Mouse (Mus musculus) forebrain, embryonic 11.5 days (tissue): Measurements from ENCODE around the gene Gnl1. TPM values are rescaled to one million over a fixed set of nuclear protein-coding genes. Genes with fewer than 3 reads are reported as not detected.
A peak's percentile ranks its signal among the peaks of the same experiment; 100 is the strongest.

Experiments used
- ATAC-seq: fragments of 200-750 bp; cut with Nextera tagmentation; replicated peaks from 2 replicates; pipeline ENCODE4 v1.8.0; 2017; ENCODE audit warnings: moderate TSS enrichment; ENCODE audit not compliant: low FRiP score
- DNase-seq: peaks from one replicate; pipeline ENCODE4 v3.0.0-alpha.2; 2017; ENCODE audit warnings: low spot score
- H3K27ac ChIP-seq: fragments of 300-500 bp; sonication (generic); 2 replicates; pipeline ENCODE4 v1.5.1; 2014; ENCODE audit warnings: low read depth, low read length
- H3K27me3 ChIP-seq: fragments of 300-500 bp; sonication (generic); 2 replicates; pipeline ENCODE4 v1.6.1; 2014; ENCODE audit warnings: mild to moderate bottlenecking, low read length, mixed read lengths; ENCODE audit not compliant: control insufficient read depth, insufficient read depth
- H3K36me3 ChIP-seq: fragments of 300-500 bp; sonication (generic); 2 replicates; pipeline ENCODE4 v1.6.1; 2014; ENCODE audit warnings: mild to moderate bottlenecking, low read length, moderate library complexity, mixed read lengths; ENCODE audit not compliant: control insufficient read depth, insufficient read depth
- H3K4me1 ChIP-seq: fragments of 300-500 bp; sonication (generic); replicated peaks from 2 replicates; pipeline ENCODE4 v1.6.1; 2014; ENCODE audit warnings: low read length, mixed read lengths; ENCODE audit not compliant: control insufficient read depth, insufficient read depth
- H3K4me2 ChIP-seq: fragments of 300-500 bp; sonication (generic); 2 replicates; pipeline ENCODE4 v1.6.1; 2014; ENCODE audit warnings: low read depth, mild to moderate bottlenecking, low read length, moderate library complexity, mixed read lengths; ENCODE audit not compliant: severe bottlenecking
- H3K4me3 ChIP-seq: fragments of 300-500 bp; sonication (generic); 2 replicates; pipeline ENCODE4 v1.5.1; 2014; ENCODE audit warnings: low read depth, low read length
- H3K9ac ChIP-seq: fragments of 300-500 bp; sonication (generic); 2 replicates; pipeline ENCODE4 v1.6.1; 2014; ENCODE audit warnings: low read length
- H3K9me3 ChIP-seq: fragments of 300-500 bp; sonication (generic); 2 replicates; pipeline ENCODE4 v1.6.1; 2016; ENCODE audit warnings: low read length, mixed read lengths; ENCODE audit not compliant: control insufficient read depth
- WGBS: fragments of 180-500 bp; shearing (Covaris S2); extraction: QIAGEN DNeasy Blood & Tissue Kit; methylation state at CpG from one replicate; pipeline ENCODE4 v1.1.7; 2014; 5-methylcytosine and 5-hydroxymethylcytosine counted together
- polyA plus RNA-seq: library from polyadenylated mRNA; unstranded; fragments of >200 nt; fragmentation: Nextera tagmentation; extraction: Ambion mirVana; gene quantifications from 2 replicates; pipeline ENCODE4 v1.2.1, GENCODE M21; 2014

Gnl1 gene
- polyA plus RNA-seq, 1 experiment from 2014 or later: 46.0 TPM

GRCm38 (mm10) chr17:35980363-35980754, 708 bp downstream of the Gnl1 start:
- no peak for DNase-seq

GRCm38 (mm10) chr17:35981776-35982175, 2.1 kb downstream of the Gnl1 start:
- Histone ChIP-seq H3K27me3 (no peaks in the 10 kb centered on the region), H3K27ac (no peak overlapping the region), H3K9me3 (no peaks in the 10 kb centered on the region), H3K36me3 (no peaks in the 10 kb centered on the region; the same call in 1 of the 2 replicates), H3K4me3 (no peak overlapping the region), H3K4me2 (no peak overlapping the region), H3K4me1 (peaks cover 8% of the 10 kb centered on the region; the same call in 1 of the 2 replicates), H3K9ac (no peak overlapping the region)
- WGBS: 91% methylated on average over 9 of the region's 9 CpGs
- DNase-seq: no peak
- no peak for ATAC-seq

More at GRCm38 (mm10) chr17:35980363-35980754, 708 bp downstream of the Gnl1 start:
- Histone ChIP-seq H3K27ac (peak overlapping the region; percentile 89), H3K4me3 (peak overlapping the region; percentile 93), H3K9ac (peak overlapping the region; percentile 72), H3K36me3 (no peaks in the 10 kb centered on the region; the same call in 1 of the 2 replicates), H3K4me2 (peak overlapping the region; percentile 78), H3K4me1 (peaks cover 8% of the 10 kb centered on the region; the same call in 1 of the 2 replicates), H3K27me3 (no peaks in the 10 kb centered on the region), H3K9me3 (no peaks in the 10 kb centered on the region)
- ATAC-seq: peak; percentile 45
- WGBS: under 1% methylated on average over 26 of the region's 29 CpGs

- Histone ChIP-seq H3K4me1 (0 out of 2 replicates have a peak, but pooled peaks cover 2% of the 10 kb centered on the region), H3K9ac (no peak overlapping the region), H3K4me3 (no peak overlapping the region), H3K4me2 (no peak overlapping the region), H3K9me3 (no peaks in the 10 kb centered on the region), H3K36me3 (no peaks in the 10 kb centered on the region; the same call in 1 of the 2 replicates), H3K27ac (no peak overlapping the region), H3K27me3 (no peaks in the 10 kb centered on the region)
- DNase-seq: no peak
- 58% methylated on average over 10 of the region's 10 CpGs for WGBS
- no peak for ATAC-seq
These were observed 12.1 kb downstream of the Gnl1 start for GRCm38 (mm10) chr17:35991781-35992180.

- Histone ChIP-seq H3K9me3 (no peaks in the 10 kb centered on the region), H3K9ac (no peak overlapping the region), H3K36me3 (no peaks in the 10 kb centered on the region; the same call in 1 of the 2 replicates), H3K4me1 (0 out of 2 replicates have a peak, but pooled peaks cover 3% of the 10 kb centered on the region), H3K27me3 (no peaks in the 10 kb centered on the region), H3K4me3 (no peak overlapping the region), H3K4me2 (peak overlapping the region; percentile 39; the same call in 1 of the 2 replicates), H3K27ac (no peak overlapping the region)
- WGBS: 9% methylated on average over 17 of the region's 17 CpGs
- ATAC-seq (peak; percentile 75), DNase-seq (peak; percentile 92)
These were observed 14.0 kb downstream of the Gnl1 start for GRCm38 (mm10) chr17:35993675-35994074.

GRCm38 (mm10) chr17:35994175-35994878, 14.7 kb downstream of the Gnl1 start:
- ATAC-seq: peak; percentile 72
- no peak overlapping the region for H3K27ac ChIP-seq

GRCm38 (mm10) chr17:35994879-35995240, 15.2 kb downstream of the Gnl1 start:
- Histone ChIP-seq H3K27me3 (no peaks in the 10 kb centered on the region), H3K36me3 (no peaks in the 10 kb centered on the region), H3K9ac (peak overlapping the region; percentile 54), H3K27ac (no peak overlapping the region), H3K4me2 (peak overlapping the region; percentile 47), H3K9me3 (no peaks in the 10 kb centered on the region), H3K4me3 (peak overlapping the region; percentile 45), H3K4me1 (0 out of 2 replicates have a peak, but pooled peaks cover 3% of the 10 kb centered on the region)
- under 1% methylated on average over 14 of the region's 14 CpGs for WGBS
- DNase-seq (no peak), ATAC-seq (no peak)

More at GRCm38 (mm10) chr17:35994175-35994878, 14.7 kb downstream of the Gnl1 start:
- Histone ChIP-seq H3K27me3 (no peaks in the 10 kb centered on the region), H3K9me3 (no peaks in the 10 kb centered on the region), H3K4me3 (peak overlapping the region; percentile 45), H3K4me2 (peak overlapping the region; percentile 47), H3K4me1 (0 out of 2 replicates have a peak, but pooled peaks cover 3% of the 10 kb centered on the region), H3K36me3 (no peaks in the 10 kb centered on the region), H3K9ac (peak overlapping the region; percentile 54)
- 3% methylated on average over 31 of the region's 31 CpGs for WGBS
- DNase-seq: peak; percentile 85

- Histone ChIP-seq H3K27me3 (no peaks in the 10 kb centered on the region), H3K36me3 (no peaks in the 10 kb centered on the region), H3K4me1 (0 out of 2 replicates have a peak, but pooled peaks cover 3% of the 10 kb centered on the region), H3K27ac (no peak overlapping the region), H3K9me3 (no peaks in the 10 kb centered on the region), H3K9ac (no peak overlapping the region), H3K4me2 (no peak overlapping the region), H3K4me3 (no peak overlapping the region)
- ATAC-seq (peak; percentile 74), DNase-seq (peak; percentile 94)
- 5% methylated on average over 11 of the region's 11 CpGs for WGBS
These were observed 17.3 kb downstream of the Gnl1 start for GRCm38 (mm10) chr17:35996949-35997348.

GRCm38 (mm10) chr17:35997713-35998510, 18.3 kb downstream of the Gnl1 start:
- no peak for DNase-seq
- H3K27me3 ChIP-seq: no peaks in the 10 kb centered on the region
- H3K9ac ChIP-seq: no peak overlapping the region
- no peak for ATAC-seq
- no peaks in the 10 kb centered on the region for H3K9me3 ChIP-seq
- H3K4me2 ChIP-seq: no peak overlapping the region
- 0 out of 2 replicates have a peak, but pooled peaks cover 3% of the 10 kb centered on the region for H3K4me1 ChIP-seq
- H3K4me3 ChIP-seq: no peak overlapping the region
- no peaks in the 10 kb centered on the region for H3K36me3 ChIP-seq
- 47% methylated on average over 12 of the region's 12 CpGs for WGBS
- H3K27ac ChIP-seq: no peak overlapping the region
